Mouse (Mus musculus) Patski (cell line): ENCODE measurements around the gene Mpp1. TPM values are rescaled to one million over a fixed set of nuclear protein-coding genes. Genes with fewer than 3 reads are reported as not detected.

ENCODE experiments used
- ATAC-seq: fragments of 100-300 bp; one replicate; pipeline ENCODE4 v1.8.0; 2021
- CTCF ChIA-PET: fragments of 350-600 bp; sonication (Branson Sonifier 250); formaldehyde crosslinking; loops from one replicate; lab custom pipeline; 2022; ENCODE audit warnings: inconsistent platforms; lab: Charles Lee
- POLR2A ChIA-PET: fragments of 350-600 bp; sonication (Branson Sonifier 250); formaldehyde crosslinking; loops from one replicate; lab custom pipeline; 2022; ENCODE audit warnings: antibody characterized with exemption, inconsistent platforms; lab: Charles Lee
- DNase-seq: peaks from one replicate; pipeline ENCODE4 v3.0.0-alpha.2; 2011; ENCODE audit warnings: low read depth, low spot score
- H3K27me3 ChIP-seq: fragments of 371-371 bp; one replicate; pipeline ENCODE4 v1.5.1; 2021
- CTCF ChIP-seq: fragments of 100-300 bp; IDR thresholded peaks from one replicate; pipeline ENCODE4 v1.5.1; 2021
- in situ Hi-C: fragments of 300-500 bp; cut with MboI; formaldehyde crosslinking; loops from 3 replicates; pipeline ENCODE4 v1.11.1; 2018; ENCODE audit warnings: low pct_unique_long_range_greater_than_20kb, mixed read lengths
- polyA plus RNA-seq: library from polyadenylated mRNA; unstranded; gene quantifications from one replicate; pipeline ENCODE4 v1.2.3, GENCODE M21; 2021

The Mpp1 gene
- polyA plus RNA-seq, 1 experiment from 2014 or later = 118 TPM

- DNase-seq (no peak), ATAC-seq (peak; percentile 85)
- in situ Hi-C loops = no loop called here
These were observed 45.9 kb downstream of the Mpp1 start, which contains the start of gene Gab3 for GRCm38 (mm10) chrX:75084774-75085508. Gab3 (minus strand) TSS chrX:75085458.

GRCm38 (mm10) chrX:75083982-75084773 lies 46.6 kb downstream of the Mpp1 start:
- no peak for TF ChIP-seq CTCF
- ATAC-seq (peak; percentile 77), DNase-seq (no peak)
- in situ Hi-C loops = no loop called here
- ChIA-PET CTCF (interaction anchor here (1.5 kb wide), 1 partner anchor 12 kb away, joined by 3 read pairs; the partner anchor contains the start of gene Dkc1), POLR2A (interaction anchor here (1.2 kb wide), 1 partner anchor 11 kb away, joined by 3 read pairs; the partner anchor contains the start of gene Dkc1)
- H3K27me3 ChIP-seq = peaks cover 52% of the 10 kb centered on the region

More at GRCm38 (mm10) chrX:75084774-75085508, 45.9 kb downstream of the Mpp1 start, which contains the start of gene Gab3:
- CTCF ChIA-PET = interaction anchor here (0.8 kb wide), 2 partner anchors 9 to 11 kb away, joined by 3 to 4 read pairs; partner anchors contain the start of gene Dkc1
- POLR2A ChIA-PET = no interaction called here
- H3K27me3 ChIP-seq = peaks cover 54% of the 10 kb centered on the region
- no peak for TF ChIP-seq CTCF

DNA sequence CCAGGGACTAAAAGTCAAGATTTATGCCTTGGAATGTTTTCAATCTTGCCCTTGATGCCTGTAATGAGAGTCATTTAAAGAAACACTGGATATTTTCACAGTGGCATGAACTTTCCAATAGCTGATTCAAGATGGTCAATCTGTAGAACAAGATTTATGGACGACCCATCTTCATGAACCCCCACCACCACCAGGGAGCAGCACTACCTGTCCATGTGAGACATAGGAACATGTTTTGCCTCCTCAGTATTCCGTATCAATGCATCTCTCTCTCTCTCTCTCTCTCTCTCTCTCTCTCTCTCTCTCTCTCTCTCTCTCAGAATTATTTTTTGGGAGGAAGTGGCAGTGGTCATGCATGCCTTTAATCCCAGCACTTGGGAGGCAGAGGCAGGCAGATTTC lies 48.5 kb downstream of the Mpp1 start:
- no peak for ATAC-seq
- DNase-seq = no peak
- TF ChIP-seq CTCF = no peak
- in situ Hi-C loops = no loop called here
- ChIA-PET CTCF (no interaction called here), POLR2A (interaction anchor here (0.7 kb wide), 1 partner anchor 9 kb away, joined by 8 read pairs; no protein-coding TSS in a partner anchor)
- H3K27me3 ChIP-seq = peaks cover 42% of the 10 kb centered on the region

Other genes with a start within 250 kb of the Mpp1 start
- gene Gab3, start 45.6 kb downstream of the Mpp1 start, polyA plus RNA-seq = 0.36 TPM
- 53.3 TPM for gene Dkc1, start 35.2 kb downstream of the Mpp1 start, polyA plus RNA-seq
- not detected for gene Smim9, start 32.8 kb upstream of the Mpp1 start, polyA plus RNA-seq